Mouse (Mus musculus) liver, postnatal 0 days (tissue): Measurements from ENCODE around the gene Tmem169.

Source experiments
- CTCF ChIP-seq: sonication (generic); IDR thresholded peaks from 2 replicates; pipeline ENCODE4 v1.5.1; 2016; ENCODE audit warnings: antibody characterized with exemption, low read depth
- EP300 ChIP-seq: IDR thresholded peaks from 2 replicates; pipeline ENCODE4 v1.6.1; 2016; ENCODE audit warnings: antibody characterized with exemption, low read depth, mild to moderate bottlenecking

DNA sequence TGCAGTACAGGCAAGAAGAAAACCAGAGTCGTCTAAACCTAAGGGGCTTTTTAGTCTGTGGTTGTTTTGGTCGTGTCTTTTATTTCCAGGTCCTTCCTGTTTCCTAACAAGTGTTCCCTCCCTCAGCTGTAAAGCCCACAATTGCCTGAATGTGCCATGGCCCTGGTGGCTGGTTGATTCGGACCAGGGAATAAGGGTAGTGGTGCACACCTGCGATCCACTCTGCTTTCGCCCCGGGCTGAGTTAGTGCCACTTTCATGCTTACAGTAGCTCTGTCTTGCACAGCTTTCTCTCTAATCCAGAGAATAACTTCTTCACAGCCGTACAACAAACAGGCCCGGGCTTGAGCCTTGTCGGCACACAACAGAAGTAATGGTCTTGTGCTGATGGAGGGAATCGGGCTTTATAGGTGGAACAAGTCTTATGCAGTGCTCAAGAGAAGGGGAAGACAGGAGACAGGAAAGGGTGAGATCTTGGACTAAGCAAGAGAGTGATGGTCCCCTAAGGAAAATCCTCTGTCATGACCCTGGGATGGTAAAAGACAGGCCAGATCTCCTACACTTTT, 46.1 kb upstream of the Tmem169 start:
- TF ChIP-seq CTCF (no peak), EP300 (no peak)
